Mouse (Mus musculus) embryonic facial prominence, embryonic 11.5 days (tissue): ENCODE measurements at regions not wholly inside any gene's neighbourhood (a gene's known extent, or its start where the extent isn't known, plus 50 kb on each side); places are given as distances from the start of the nearest gene placed in this dataset.

Experiments
- ATAC-seq: fragments of 200-750 bp; cut with Nextera tagmentation; replicated peaks from 2 replicates; pipeline ENCODE4 v1.8.0; 2017; ENCODE audit warnings: low read depth; ENCODE audit not compliant: insufficient number of reproducible peaks, low FRiP score, low TSS enrichment
- DNase-seq: peaks from one replicate; pipeline ENCODE4 v3.0.0-alpha.2; 2015; ENCODE audit warnings: low spot score
- H3K27ac ChIP-seq: fragments of 300-500 bp; sonication (generic); replicated peaks from 2 replicates; pipeline ENCODE4 v1.5.1; 2014; ENCODE audit warnings: mild to moderate bottlenecking, low read depth, low read length, control low read depth
- H3K27me3 ChIP-seq: fragments of 300-500 bp; sonication (generic); 2 replicates; pipeline ENCODE4 v1.6.1; 2014; ENCODE audit warnings: mild to moderate bottlenecking, low read length, moderate library complexity, mixed read lengths; ENCODE audit not compliant: control insufficient read depth, insufficient read depth
- H3K36me3 ChIP-seq: fragments of 300-500 bp; sonication (generic); replicated peaks from 2 replicates; pipeline ENCODE4 v1.6.1; 2014; ENCODE audit warnings: low read depth, mild to moderate bottlenecking, low read length, moderate library complexity, mixed read lengths; ENCODE audit not compliant: control insufficient read depth, insufficient read depth
- H3K4me1 ChIP-seq: fragments of 300-500 bp; sonication (generic); 2 replicates; pipeline ENCODE4 v1.6.1; 2014; ENCODE audit warnings: low read length, mixed read lengths; ENCODE audit not compliant: control insufficient read depth, insufficient read depth
- H3K4me2 ChIP-seq: fragments of 300-500 bp; sonication (generic); 2 replicates; pipeline ENCODE4 v1.6.1; 2014; ENCODE audit warnings: low read depth, mild to moderate bottlenecking, control low read depth, low read length, moderate library complexity
- H3K4me3 ChIP-seq: fragments of 300-500 bp; sonication (generic); 2 replicates; pipeline ENCODE4 v1.5.1; 2014; ENCODE audit warnings: low read depth, low read length, control low read depth
- H3K9ac ChIP-seq: fragments of 300-500 bp; sonication (generic); replicated peaks from 2 replicates; pipeline ENCODE4 v1.6.1; 2014; ENCODE audit warnings: mild to moderate bottlenecking, control low read depth, low read length
- H3K9me3 ChIP-seq: fragments of 300-500 bp; sonication (generic); replicated peaks from 2 replicates; pipeline ENCODE4 v1.6.1; 2016; ENCODE audit warnings: mild to moderate bottlenecking, low read length, inconsistent platforms, mixed read lengths; ENCODE audit not compliant: control insufficient read depth
- WGBS: fragments of 180-500 bp; shearing (Covaris S2); extraction: QIAGEN DNeasy Blood & Tissue Kit; methylation state at CpG from one replicate; pipeline ENCODE4 v1.1.7; 2014; 5-methylcytosine and 5-hydroxymethylcytosine counted together

- H3K4me1 ChIP-seq = no peaks in the 10 kb centered on the region
- H3K9ac ChIP-seq = no peak overlapping the region
- no peaks in the 10 kb centered on the region for H3K36me3 ChIP-seq
- H3K27ac ChIP-seq = no peak overlapping the region
- no peak for DNase-seq
- H3K27me3 ChIP-seq = no peaks in the 10 kb centered on the region
- no peak overlapping the region for H3K4me3 ChIP-seq
- no peak for ATAC-seq
- H3K9me3 ChIP-seq = no peaks in the 10 kb centered on the region
- no peak overlapping the region for H3K4me2 ChIP-seq
- WGBS = 73% methylated on average over 6 of the region's 6 CpGs
Observed at GRCm38 (mm10) chr5:33489286-33489685, 55.5 kb upstream of the Nkx1-1 start.

GRCm38 (mm10) chr5:33488152-33488561 is 54.4 kb upstream of the Nkx1-1 start:
- Histone ChIP-seq H3K9ac (no peak overlapping the region), H3K4me2 (no peak overlapping the region), H3K36me3 (no peaks in the 10 kb centered on the region)

GRCm38 (mm10) chr5:33485765-33486164 is 52.0 kb upstream of the Nkx1-1 start:
- 52% methylated on average over 15 of the region's 15 CpGs for WGBS
- Histone ChIP-seq H3K36me3 (no peaks in the 10 kb centered on the region), H3K27ac (no peak overlapping the region), H3K27me3 (no peaks in the 10 kb centered on the region), H3K4me1 (no peaks in the 10 kb centered on the region), H3K4me3 (no peak overlapping the region), H3K4me2 (no peak overlapping the region), H3K9ac (no peak overlapping the region), H3K9me3 (no peaks in the 10 kb centered on the region)
- ATAC-seq (no peak), DNase-seq (no peak)

More at GRCm38 (mm10) chr5:33488152-33488561, 54.4 kb upstream of the Nkx1-1 start:
- H3K9me3 ChIP-seq = no peaks in the 10 kb centered on the region
- H3K27me3 ChIP-seq = no peaks in the 10 kb centered on the region
- H3K4me1 ChIP-seq = no peaks in the 10 kb centered on the region
- DNase-seq = no peak
- ATAC-seq = no peak
- WGBS = 8% methylated on average over 9 of the region's 9 CpGs
- H3K4me3 ChIP-seq = no peak overlapping the region
- no peak overlapping the region for H3K27ac ChIP-seq
